Mouse (Mus musculus): ENCODE results near the gene Zdhhc18.

The Zdhhc18 gene

GRCm38 (mm10) chr4:133631071-133631768, 18.7 kb downstream of the Zdhhc18 start:
- DNase-seq (ENCODE audit: low read depth): peak; percentile 72

- no peak for DNase-seq (ENCODE audit: low read depth)
Measured at GRCm38 (mm10) chr4:133630326-133630920, 19.5 kb downstream of the Zdhhc18 start.

GRCm38 (mm10) chr4:133629191-133629590, 20.8 kb downstream of the Zdhhc18 start:
- DNase-seq (ENCODE audit: low read depth): no peak

GRCm38 (mm10) chr4:133628517-133628916, 21.4 kb downstream of the Zdhhc18 start:
- DNase-seq (ENCODE audit: low read depth): peak; percentile 76

- no peak for DNase-seq (ENCODE audit: low read depth)
Measured at GRCm38 (mm10) chr4:133627039-133627438, 22.9 kb downstream of the Zdhhc18 start.

- no peak for DNase-seq (ENCODE audit: low read depth)
Measured at GRCm38 (mm10) chr4:133626621-133627020, 23.3 kb downstream of the Zdhhc18 start.

- no peak for DNase-seq (ENCODE audit: low read depth)
Measured at GRCm38 (mm10) chr4:133626221-133626620, 23.7 kb downstream of the Zdhhc18 start.

- peak; percentile 96 for DNase-seq (ENCODE audit: low read depth)
Measured at GRCm38 (mm10) chr4:133625621-133626071, 24.3 kb downstream of the Zdhhc18 start.

- DNase-seq (ENCODE audit: low read depth): peak; percentile 79
Measured at GRCm38 (mm10) chr4:133624830-133625229, 25.1 kb downstream of the Zdhhc18 start.

- no peak for DNase-seq (ENCODE audit: low read depth)
Measured at GRCm38 (mm10) chr4:133622161-133622695, 27.7 kb downstream of the Zdhhc18 start.

- DNase-seq (ENCODE audit: low read depth): no peak
Measured at GRCm38 (mm10) chr4:133620668-133621067, 29.3 kb downstream of the Zdhhc18 start.

- DNase-seq (ENCODE audit: low read depth): no peak
Measured at GRCm38 (mm10) chr4:133619473-133620136, 30.3 kb downstream of the Zdhhc18 start.

GRCm38 (mm10) chr4:133617936-133618335, 32.0 kb downstream of the Zdhhc18 start:
- no peak for DNase-seq (ENCODE audit: low read depth)

- peak; percentile 96 for DNase-seq (ENCODE audit: low read depth)
Measured at GRCm38 (mm10) chr4:133615416-133615815, 34.5 kb downstream of the Zdhhc18 start.

GRCm38 (mm10) chr4:133614274-133614761, 35.6 kb downstream of the Zdhhc18 start:
- peak; percentile 77 for DNase-seq (ENCODE audit: low read depth)

GRCm38 (mm10) chr4:133613867-133614266, 36.1 kb downstream of the Zdhhc18 start:
- DNase-seq (ENCODE audit: low read depth): no peak

- DNase-seq (ENCODE audit: low read depth): no peak
Measured at GRCm38 (mm10) chr4:133613026-133613425, 36.9 kb downstream of the Zdhhc18 start.

GRCm38 (mm10) chr4:133612416-133612815, 37.5 kb downstream of the Zdhhc18 start:
- DNase-seq (ENCODE audit: low read depth): no peak

GRCm38 (mm10) chr4:133611815-133612214, 38.1 kb downstream of the Zdhhc18 start:
- no peak for DNase-seq (ENCODE audit: low read depth)

GRCm38 (mm10) chr4:133609719-133610118, 40.2 kb downstream of the Zdhhc18 start:
- peak; percentile 75 for DNase-seq (ENCODE audit: low read depth)

GRCm38 (mm10) chr4:133607284-133607683, 42.7 kb downstream of the Zdhhc18 start:
- no peak for DNase-seq (ENCODE audit: low read depth)

GRCm38 (mm10) chr4:133605330-133605729, 44.6 kb downstream of the Zdhhc18 start:
- no peak for DNase-seq (ENCODE audit: low read depth)

- no peak for DNase-seq (ENCODE audit: low read depth)
Measured at GRCm38 (mm10) chr4:133604856-133605255, 45.1 kb downstream of the Zdhhc18 start.
